Mouse (Mus musculus) thymus, adult 2 months (tissue): ENCODE data around the gene Tent5d. TPM values are rescaled to one million over a fixed set of nuclear protein-coding genes. Genes with fewer than 3 reads are reported as not detected.

ENCODE experiments used
- DNase-seq: peaks from one replicate; pipeline ENCODE4 v3.0.0; 2021
- H3K27ac ChIP-seq: fragments of 200-500 bp; 2 replicates; pipeline ENCODE4 v1.5.1; 2012; ENCODE audit warnings: low read length, control low read depth; ENCODE audit not compliant: control insufficient read depth, insufficient read depth
- H3K27me3 ChIP-seq: fragments of 200-500 bp; 2 replicates; pipeline ENCODE4 v1.6.1; 2012; ENCODE audit warnings: mild to moderate bottlenecking, low read length, moderate library complexity, mixed read lengths; ENCODE audit not compliant: control insufficient read depth, insufficient read depth
- H3K36me3 ChIP-seq: fragments of 200-500 bp; 2 replicates; pipeline ENCODE4 v1.6.1; 2012; ENCODE audit warnings: mild to moderate bottlenecking, low read length, moderate library complexity; ENCODE audit not compliant: control insufficient read depth, insufficient read depth
- H3K4me1 ChIP-seq: fragments of 200-500 bp; replicated peaks from 2 replicates; pipeline ENCODE4 v1.6.1; 2012; ENCODE audit warnings: low read length; ENCODE audit not compliant: control insufficient read depth, insufficient read depth
- H3K4me3 ChIP-seq: fragments of 200-500 bp; 2 replicates; pipeline ENCODE4 v1.5.1; 2012; ENCODE audit warnings: mild to moderate bottlenecking, low read length, control low read depth, moderate library complexity; ENCODE audit not compliant: control insufficient read depth, insufficient read depth
- CTCF ChIP-seq: fragments of 200-500 bp; IDR thresholded peaks from 2 replicates; pipeline ENCODE4 v1.5.1; 2012; ENCODE audit warnings: mild to moderate bottlenecking, control low read depth, low read length, moderate library complexity, borderline replicate concordance; ENCODE audit not compliant: control insufficient read depth, poor library complexity, insufficient read depth; ENCODE audit errors: extremely low read depth
- POLR2A ChIP-seq: fragments of 200-500 bp; IDR thresholded peaks from 2 replicates; pipeline ENCODE4 v1.6.1; 2012; ENCODE audit warnings: mild to moderate bottlenecking, low read length, control low read depth, moderate library complexity; ENCODE audit not compliant: control insufficient read depth, poor library complexity, insufficient read depth; ENCODE audit errors: extremely low read depth
- WGBS: fragments of 180-500 bp; shearing (Covaris S2); methylation state at CpG from one replicate; pipeline ENCODE4 v1.1.7; 2018; 5-methylcytosine and 5-hydroxymethylcytosine counted together
- polyA plus RNA-seq: library from polyadenylated mRNA; depleted of rRNA; stranded (reverse); fragments of >200 nt; gene quantifications from 2 replicates; pipeline ENCODE4 v1.2.3, GENCODE M21; 2012; rRNA removed

Tent5d gene
- polyA plus RNA-seq, 1 experiment: not detected

DNA sequence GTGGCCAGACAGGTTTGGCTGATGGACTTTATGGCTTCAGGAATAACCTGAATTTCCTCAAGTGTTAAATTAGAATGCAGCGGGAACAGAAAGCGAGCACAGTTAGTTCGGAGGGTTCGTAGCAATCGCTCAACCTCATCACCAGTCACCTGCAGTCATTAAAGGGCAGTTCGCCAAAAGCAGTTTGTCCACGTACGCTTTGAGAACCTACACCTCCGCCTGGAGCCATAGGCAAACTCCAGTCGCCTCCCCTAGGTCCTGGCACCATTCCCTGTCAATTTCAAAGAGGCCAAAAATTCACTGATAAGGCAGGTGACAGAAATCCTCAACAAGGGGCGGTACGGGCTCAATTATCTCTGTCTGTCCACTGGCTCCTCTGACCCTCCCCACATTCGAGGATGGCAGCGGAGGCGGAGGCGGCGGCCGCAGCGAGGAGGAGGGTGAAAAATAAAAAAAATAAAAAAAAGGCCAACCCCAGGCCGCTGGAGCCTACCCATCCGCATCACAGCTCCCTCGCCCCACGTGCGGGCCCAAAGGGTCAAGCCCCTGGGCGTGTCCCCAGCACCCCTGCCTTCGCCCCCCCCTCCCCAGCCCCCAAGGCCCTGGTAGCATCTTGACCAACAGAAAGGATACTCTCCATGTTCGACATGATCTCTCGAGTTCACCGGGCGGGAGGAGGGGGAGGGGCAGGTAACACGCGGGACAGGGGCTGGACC is 23.3 kb downstream of the Tent5d start:
- H3K27me3 ChIP-seq: no peaks in the 10 kb centered on the region
- H3K4me3 ChIP-seq: peak overlapping the region; percentile 85
- peak; percentile 13 for DNase-seq
- H3K36me3 ChIP-seq: no peaks in the 10 kb centered on the region
- H3K4me1 ChIP-seq: 0 out of 2 replicates have a peak, but pooled peaks cover 4% of the 10 kb centered on the region
- TF ChIP-seq CTCF (no peak), POLR2A (no peak)
- WGBS: under 1% methylated on average over 29 of the region's 32 CpGs
- no peak overlapping the region for H3K27ac ChIP-seq

DNA sequence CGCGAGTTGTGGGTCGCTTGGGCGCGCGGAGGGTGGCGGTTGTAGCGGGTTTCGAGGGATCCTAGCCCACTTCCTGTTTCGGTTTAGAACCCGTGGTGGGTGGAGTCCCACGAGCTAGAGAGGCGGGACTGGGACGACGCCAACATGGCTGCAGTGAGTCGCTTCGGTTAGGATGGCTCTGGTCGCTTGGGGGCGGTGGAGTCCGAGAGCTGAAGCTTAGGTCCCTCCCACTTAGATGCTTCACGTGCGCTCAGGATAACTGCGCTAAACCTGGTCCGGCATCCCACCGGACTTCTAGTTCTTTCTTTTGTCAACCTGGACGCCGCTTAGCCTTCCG is 23.8 kb downstream of the Tent5d start, which contains the start of gene 2610002M06Rik:
2610002M06Rik (minus strand) TSS at position 117 of the 337 bp plus-strand sequence.
- TF ChIP-seq CTCF (no peak), POLR2A (no peak)
- DNase-seq: peak; percentile 80
- H3K36me3 ChIP-seq: no peaks in the 10 kb centered on the region
- H3K27ac ChIP-seq: no peak within 1 kb of the TSS
- WGBS: under 1% methylated on average over 27 of the region's 28 CpGs
- H3K4me3 ChIP-seq: peak within 1 kb of the TSS; percentile 85
- no peaks in the 10 kb centered on the region for H3K27me3 ChIP-seq
- H3K4me1 ChIP-seq: 0 out of 2 replicates have a peak, but pooled peaks cover 4% of the 10 kb centered on the region

DNA sequence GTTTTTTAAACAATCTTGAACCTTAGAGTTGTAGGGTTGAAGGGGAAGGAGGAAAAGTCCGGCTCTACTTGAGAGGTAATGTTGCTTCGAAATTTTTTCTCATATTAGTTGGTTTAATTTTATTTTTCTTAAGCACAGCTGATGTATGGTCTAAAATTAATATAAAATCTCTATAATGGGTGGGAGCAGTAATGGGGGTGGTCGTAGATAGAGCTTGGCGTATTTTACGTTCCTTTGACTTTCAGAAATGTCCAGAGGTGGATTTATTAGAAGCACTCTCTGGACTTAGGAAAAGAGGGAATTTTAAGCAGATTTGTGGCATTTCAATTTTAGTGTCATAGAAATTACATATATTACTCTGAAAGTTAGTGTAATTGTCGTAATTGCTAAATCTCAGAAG is 24.3 kb downstream of the Tent5d start:
- no peaks in the 10 kb centered on the region for H3K27me3 ChIP-seq
- no peak overlapping the region for H3K4me3 ChIP-seq
- TF ChIP-seq CTCF: no peak
- no peak for TF ChIP-seq POLR2A
- no peaks in the 10 kb centered on the region for H3K36me3 ChIP-seq
- 0 out of 2 replicates have a peak, but pooled peaks cover 4% of the 10 kb centered on the region for H3K4me1 ChIP-seq
- no peak for DNase-seq
- no peak overlapping the region for H3K27ac ChIP-seq
- 80% methylated on average over 6 of the region's 6 CpGs for WGBS

DNA sequence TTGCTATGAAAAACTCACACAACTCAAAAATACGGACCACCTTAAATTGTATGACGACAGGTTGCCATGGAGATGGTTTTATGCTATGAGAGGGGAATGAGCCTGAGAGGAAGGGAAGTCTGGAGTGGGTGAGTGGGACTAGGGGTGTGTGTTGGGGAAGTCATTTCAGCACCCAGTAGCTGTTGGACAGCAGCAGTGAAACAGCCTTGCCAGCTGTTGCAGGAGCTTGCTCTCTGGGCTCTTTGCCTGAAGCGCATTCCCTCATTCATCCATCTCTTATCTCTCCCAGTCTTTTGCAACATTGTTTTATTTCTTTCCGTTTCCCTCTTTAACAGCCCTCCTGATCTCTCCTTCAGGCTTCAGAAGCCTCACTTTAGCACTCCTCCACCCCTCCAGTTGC is 65.8 kb downstream of the Tent5d start:
- Histone ChIP-seq H3K4me3 (no peak overlapping the region), H3K27ac (no peak overlapping the region), H3K4me1 (no peaks in the 10 kb centered on the region), H3K27me3 (no peaks in the 10 kb centered on the region), H3K36me3 (no peaks in the 10 kb centered on the region)
- no peak for DNase-seq
- no peak for TF ChIP-seq CTCF
- no peak for TF ChIP-seq POLR2A
- WGBS: 34% methylated on average over 4 of the region's 4 CpGs

Other genes with a start within 250 kb of the Tent5d start
- gene Tbx22, start 124.6 kb upstream of the Tent5d start, polyA plus RNA-seq: not detected in 2 replicates
- gene 2610002M06Rik, start 23.7 kb downstream of the Tent5d start, polyA plus RNA-seq: 3.7 and 4.5 TPM in 2 replicates
- not detected in 2 replicates for gene Gm732, start 155.9 kb downstream of the Tent5d start, polyA plus RNA-seq